Mouse (Mus musculus) midbrain, embryonic 15.5 days (tissue): ENCODE results near the gene Paox. TPM values are rescaled to one million over a fixed set of nuclear protein-coding genes. Genes with fewer than 3 reads are reported as not detected.
A peak's percentile ranks its signal among the peaks of the same experiment; 100 is the strongest.

Experiments
- ATAC-seq: fragments of 200-750 bp; cut with Nextera tagmentation; replicated peaks from 2 replicates; pipeline ENCODE4 v1.8.0; 2017; ENCODE audit warnings: moderate TSS enrichment
- H3K27ac ChIP-seq: fragments of 300-500 bp; sonication (generic); 2 replicates; pipeline ENCODE4 v1.5.1; 2015; ENCODE audit warnings: mild to moderate bottlenecking, inconsistent platforms
- H3K27me3 ChIP-seq: fragments of 300-500 bp; sonication (generic); replicated peaks from 2 replicates; pipeline ENCODE4 v1.6.1; 2015; ENCODE audit warnings: inconsistent platforms
- H3K36me3 ChIP-seq: fragments of 300-500 bp; sonication (generic); replicated peaks from 2 replicates; pipeline ENCODE4 v1.6.1; 2015; ENCODE audit warnings: inconsistent platforms
- H3K4me1 ChIP-seq: fragments of 300-500 bp; sonication (generic); 2 replicates; pipeline ENCODE4 v1.6.1; 2015; ENCODE audit warnings: inconsistent platforms
- H3K4me2 ChIP-seq: fragments of 300-500 bp; sonication (generic); 2 replicates; pipeline ENCODE4 v1.6.1; 2015; ENCODE audit warnings: inconsistent platforms, mild to moderate bottlenecking, moderate library complexity
- H3K4me3 ChIP-seq: fragments of 300-500 bp; sonication (generic); 2 replicates; pipeline ENCODE4 v1.5.1; 2015; ENCODE audit warnings: mild to moderate bottlenecking, inconsistent platforms
- H3K9ac ChIP-seq: fragments of 300-500 bp; sonication (generic); 2 replicates; pipeline ENCODE4 v1.6.1; 2015; ENCODE audit warnings: mild to moderate bottlenecking, inconsistent platforms
- H3K9me3 ChIP-seq: fragments of 300-500 bp; sonication (generic); 2 replicates; pipeline ENCODE4 v1.6.1; 2016; ENCODE audit warnings: inconsistent platforms
- WGBS: fragments of 180-500 bp; shearing (Covaris S2); methylation state at CpG from one replicate; pipeline ENCODE4 v1.1.7; 2015; ENCODE audit warnings: mixed read lengths; 5-methylcytosine and 5-hydroxymethylcytosine counted together
- polyA plus RNA-seq: library from polyadenylated mRNA; unstranded; fragments of >200 nt; fragmentation: Nextera tagmentation; extraction: Ambion mirVana; gene quantifications from 2 replicates; pipeline ENCODE4 v1.2.1, GENCODE M21; 2015

The Paox gene
- polyA plus RNA-seq, 1 experiment from 2014 or later = 7.4 TPM

DNA sequence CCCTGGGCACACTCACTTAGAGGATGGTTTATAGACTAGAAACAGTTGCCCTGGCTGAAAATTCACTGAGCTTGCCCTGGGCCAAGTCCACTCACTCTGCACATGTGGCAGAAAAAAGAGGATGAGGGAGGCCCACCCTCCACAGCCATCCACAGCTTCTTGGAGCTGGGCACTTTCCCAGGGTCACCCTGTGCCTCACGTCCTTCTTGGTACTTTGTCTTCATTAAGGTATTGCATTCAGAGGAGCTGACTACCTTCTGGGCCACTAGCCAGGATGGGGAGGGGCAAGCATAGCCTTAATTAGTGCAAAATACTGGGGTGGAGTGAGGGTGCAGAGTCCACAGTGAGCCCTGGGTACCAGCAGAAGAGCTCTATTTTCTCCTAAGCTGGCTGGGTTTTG lies 20.0 kb upstream of the Paox start:
- ATAC-seq = no peak
- Histone ChIP-seq H3K27me3 (no peaks in the 10 kb centered on the region), H3K9me3 (no peaks in the 10 kb centered on the region), H3K4me1 (no peaks in the 10 kb centered on the region), H3K27ac (no peak overlapping the region), H3K9ac (no peak overlapping the region), H3K4me3 (no peak overlapping the region), H3K36me3 (no peaks in the 10 kb centered on the region), H3K4me2 (no peak overlapping the region)
- 61% methylated on average over 1 of the region's 1 CpGs for WGBS

- Histone ChIP-seq H3K4me1 (no peaks in the 10 kb centered on the region), H3K9me3 (no peaks in the 10 kb centered on the region), H3K4me2 (no peak overlapping the region), H3K27ac (no peak overlapping the region), H3K27me3 (no peaks in the 10 kb centered on the region), H3K36me3 (no peaks in the 10 kb centered on the region), H3K4me3 (no peak overlapping the region), H3K9ac (no peak overlapping the region)
- ATAC-seq = no peak
Measured at GRCm38 (mm10) chr7:140096055-140096454, 19.5 kb upstream of the Paox start.

GRCm38 (mm10) chr7:140098466-140098865 lies 17.1 kb upstream of the Paox start:
- no peak for ATAC-seq
- WGBS = 96% methylated on average over 1 of the region's 1 CpGs
- Histone ChIP-seq H3K4me3 (no peak overlapping the region), H3K4me2 (no peak overlapping the region), H3K4me1 (peaks cover 12% of the 10 kb centered on the region), H3K9ac (no peak overlapping the region), H3K36me3 (no peaks in the 10 kb centered on the region), H3K27me3 (no peaks in the 10 kb centered on the region), H3K9me3 (no peaks in the 10 kb centered on the region), H3K27ac (no peak overlapping the region)

- Histone ChIP-seq H3K4me1 (peaks cover 12% of the 10 kb centered on the region), H3K9ac (peak overlapping the region; percentile 42; the same call in 1 of the 2 replicates), H3K27me3 (no peaks in the 10 kb centered on the region), H3K27ac (no peak overlapping the region), H3K4me3 (peak overlapping the region; percentile 38), H3K4me2 (peak overlapping the region; percentile 65), H3K9me3 (no peaks in the 10 kb centered on the region), H3K36me3 (no peaks in the 10 kb centered on the region)
- 70% methylated on average over 10 of the region's 10 CpGs for WGBS
- ATAC-seq = no peak
Measured at GRCm38 (mm10) chr7:140101498-140101897, 14.1 kb upstream of the Paox start.

- H3K9ac ChIP-seq = peak within 1 kb of the TSS; percentile 42
- H3K4me3 ChIP-seq = peak within 1 kb of the TSS; percentile 38
- H3K9me3 ChIP-seq = no peaks in the 10 kb centered on the region
- H3K4me2 ChIP-seq = peak within 1 kb of the TSS; percentile 65
- H3K27ac ChIP-seq = peak within 1 kb of the TSS; percentile 49
- ATAC-seq = peak; percentile 85
- H3K27me3 ChIP-seq = no peaks in the 10 kb centered on the region
- H3K36me3 ChIP-seq = no peaks in the 10 kb centered on the region
- peaks cover 12% of the 10 kb centered on the region for H3K4me1 ChIP-seq
- WGBS = 2% methylated on average over 30 of the region's 30 CpGs
Measured at GRCm38 (mm10) chr7:140101993-140102860, 13.4 kb upstream of the Paox start, which contains the start of gene Fuom. Fuom (minus strand) TSS chr7:140102441.

GRCm38 (mm10) chr7:140104009-140104408 lies 11.6 kb upstream of the Paox start:
- H3K9me3 ChIP-seq = no peaks in the 10 kb centered on the region

DNA sequence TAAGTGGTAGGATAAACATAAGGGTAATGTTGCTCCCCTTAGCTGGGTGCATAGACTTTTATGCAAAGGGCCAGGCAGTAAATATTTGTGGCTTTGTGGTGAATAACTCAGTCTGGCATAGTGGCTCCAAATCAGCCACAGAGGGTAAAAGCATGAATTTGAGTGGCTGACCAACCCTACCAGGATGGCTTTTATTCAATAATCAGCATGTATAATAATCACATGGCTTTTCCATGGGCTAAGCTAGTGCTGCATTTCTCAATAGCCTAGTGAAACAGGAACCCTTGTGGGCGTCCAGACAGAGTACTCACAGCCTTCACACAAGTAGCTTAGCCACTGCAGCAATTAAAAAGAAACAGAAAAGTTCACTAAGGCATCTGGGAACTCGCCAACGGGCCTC lies 3.7 kb upstream of the Paox start:
- no peak overlapping the region for H3K4me3 ChIP-seq
- no peak overlapping the region for H3K9ac ChIP-seq
- no peak overlapping the region for H3K27ac ChIP-seq
- no peak for ATAC-seq
- no peaks in the 10 kb centered on the region for H3K9me3 ChIP-seq
- H3K27me3 ChIP-seq = no peaks in the 10 kb centered on the region
- H3K4me2 ChIP-seq = no peak overlapping the region
- 73% methylated on average over 3 of the region's 3 CpGs for whole genome bisulfite sequencing
- H3K4me1 ChIP-seq = peaks cover 3% of the 10 kb centered on the region
- H3K36me3 ChIP-seq = peaks cover 31% of the 10 kb centered on the region

More at GRCm38 (mm10) chr7:140104009-140104408, 11.6 kb upstream of the Paox start:
- Histone ChIP-seq H3K4me2 (no peak overlapping the region), H3K27me3 (no peaks in the 10 kb centered on the region), H3K9ac (no peak overlapping the region), H3K27ac (no peak overlapping the region), H3K36me3 (peaks cover 11% of the 10 kb centered on the region), H3K4me1 (peaks cover 12% of the 10 kb centered on the region), H3K4me3 (no peak overlapping the region)
- no peak for ATAC-seq
- 85% methylated on average over 4 of the region's 4 CpGs for WGBS

- ATAC-seq = peak; percentile 95
- H3K4me2 ChIP-seq = peak within 1 kb of the TSS; percentile 69
- no peaks in the 10 kb centered on the region for H3K9me3 ChIP-seq
- peaks cover 2% of the 10 kb centered on the region; the same call in 1 of the 2 replicates for H3K36me3 ChIP-seq
- H3K4me1 ChIP-seq = peaks cover 8% of the 10 kb centered on the region
- peak within 1 kb of the TSS; percentile 64 for H3K4me3 ChIP-seq
- H3K27me3 ChIP-seq = no peaks in the 10 kb centered on the region
- peak within 1 kb of the TSS; percentile 75 for H3K9ac ChIP-seq
- WGBS = 4% methylated on average over 28 of the region's 28 CpGs
- peak within 1 kb of the TSS; percentile 78 for H3K27ac ChIP-seq
Measured at GRCm38 (mm10) chr7:140116329-140117054, 893 bp downstream of the Paox start, which contains the start of gene Echs1. Echs1 (minus strand) TSS chr7:140116476.

- H3K27ac ChIP-seq = no peak overlapping the region
- H3K4me1 ChIP-seq = peaks cover 7% of the 10 kb centered on the region
- no peaks in the 10 kb centered on the region for H3K27me3 ChIP-seq
- no peaks in the 10 kb centered on the region for H3K9me3 ChIP-seq
- no peak overlapping the region for H3K9ac ChIP-seq
- no peak overlapping the region for H3K4me2 ChIP-seq
- 95% methylated on average over 2 of the region's 2 CpGs for WGBS
- ATAC-seq = no peak
- H3K36me3 ChIP-seq = no peaks in the 10 kb centered on the region
- H3K4me3 ChIP-seq = no peak overlapping the region
Measured at GRCm38 (mm10) chr7:140120484-140120883, 4.9 kb downstream of the Paox start.

- no peaks in the 10 kb centered on the region for H3K9me3 ChIP-seq
- H3K27me3 ChIP-seq = no peaks in the 10 kb centered on the region
- no peaks in the 10 kb centered on the region for H3K36me3 ChIP-seq
- 77% methylated on average over 13 of the region's 13 CpGs for WGBS
- H3K27ac ChIP-seq = no peak overlapping the region
- no peak for ATAC-seq
- no peak overlapping the region for H3K4me3 ChIP-seq
- H3K9ac ChIP-seq = no peak overlapping the region
- peaks cover 9% of the 10 kb centered on the region for H3K4me1 ChIP-seq
- H3K4me2 ChIP-seq = no peak overlapping the region
Measured at GRCm38 (mm10) chr7:140121338-140121910, 5.8 kb downstream of the Paox start.

DNA sequence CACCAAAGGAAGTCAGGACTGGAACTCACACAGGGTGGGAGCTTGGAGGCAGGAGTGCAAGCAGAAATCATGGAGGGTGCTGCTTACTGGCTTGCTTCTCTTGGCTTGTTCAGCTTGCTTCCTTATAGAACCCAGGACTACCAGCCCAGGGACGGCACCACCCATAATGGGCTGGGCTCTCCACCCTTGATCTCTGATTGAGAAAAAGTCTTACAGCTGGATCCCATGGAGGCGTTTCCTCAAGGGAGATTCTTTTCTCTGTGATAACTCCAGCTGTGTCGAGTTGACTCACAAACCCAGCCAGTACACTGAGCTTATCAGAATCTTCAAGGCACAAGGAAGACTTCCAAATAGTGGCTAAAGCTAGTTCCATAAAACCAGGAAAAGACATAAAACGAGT lies 7.2 kb downstream of the Paox start:
- Histone ChIP-seq H3K4me2 (no peak overlapping the region), H3K9me3 (no peaks in the 10 kb centered on the region), H3K27ac (no peak overlapping the region), H3K4me1 (peaks cover 4% of the 10 kb centered on the region; the same call in 1 of the 2 replicates), H3K27me3 (no peaks in the 10 kb centered on the region), H3K4me3 (no peak overlapping the region), H3K9ac (no peak overlapping the region), H3K36me3 (no peaks in the 10 kb centered on the region)
- ATAC-seq = no peak
- WGBS = 33% methylated on average over 4 of the region's 4 CpGs

- Histone ChIP-seq H3K9ac (no peak overlapping the region), H3K4me2 (no peak overlapping the region), H3K27me3 (no peaks in the 10 kb centered on the region), H3K27ac (no peak overlapping the region), H3K9me3 (no peaks in the 10 kb centered on the region), H3K4me3 (no peak overlapping the region), H3K36me3 (no peaks in the 10 kb centered on the region), H3K4me1 (peaks cover 4% of the 10 kb centered on the region; the same call in 1 of the 2 replicates)
- ATAC-seq = no peak
- WGBS = 95% methylated on average over 1 of the region's 1 CpGs
Measured at GRCm38 (mm10) chr7:140124382-140124781, 8.8 kb downstream of the Paox start.
